Mouse (Mus musculus) cerebellum, adult 9-11 months (tissue): ENCODE measurements around the gene Fgd6.

Experiments
- DNase-seq: peaks from one replicate; pipeline ENCODE4 v3.0.0; 2022

Gene Fgd6

DNA sequence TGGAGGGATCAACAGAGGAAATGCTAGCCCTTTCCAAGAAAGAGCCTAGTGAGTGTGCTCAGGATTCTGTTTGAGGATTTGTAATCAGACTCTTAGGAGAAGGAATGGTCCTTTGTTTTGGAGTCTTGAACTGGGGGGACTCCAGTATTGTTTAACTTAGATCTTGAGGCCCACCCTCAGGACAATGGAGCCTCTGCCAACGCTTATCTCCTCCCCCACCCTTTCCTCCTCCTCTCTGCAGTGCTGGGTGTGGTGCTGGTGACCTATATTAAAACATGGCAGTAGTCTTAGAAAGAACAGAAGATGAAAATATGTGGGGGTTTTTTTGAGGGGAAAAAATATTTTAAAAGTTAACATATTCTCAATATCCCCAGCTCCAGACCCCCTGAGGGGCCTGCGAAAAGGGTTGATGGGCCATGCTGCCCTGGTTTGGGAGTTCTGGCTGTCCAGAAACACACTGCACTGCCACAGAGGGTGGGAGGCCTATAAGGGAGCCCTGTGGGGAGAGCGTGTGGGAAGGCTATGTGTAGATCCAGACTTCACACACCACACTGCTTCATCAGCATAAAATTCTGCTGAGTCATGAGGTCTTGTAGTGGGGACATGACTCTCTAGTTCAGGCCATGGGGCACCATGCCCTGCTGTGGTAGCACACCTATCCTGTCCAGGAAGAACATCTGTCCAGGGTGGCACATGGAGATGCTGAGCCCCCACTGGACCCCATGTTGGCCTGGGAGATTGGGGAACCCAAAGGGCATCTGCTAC is 61.5 kb downstream of the Fgd6 start:
- no peak for DNase-seq

DNA sequence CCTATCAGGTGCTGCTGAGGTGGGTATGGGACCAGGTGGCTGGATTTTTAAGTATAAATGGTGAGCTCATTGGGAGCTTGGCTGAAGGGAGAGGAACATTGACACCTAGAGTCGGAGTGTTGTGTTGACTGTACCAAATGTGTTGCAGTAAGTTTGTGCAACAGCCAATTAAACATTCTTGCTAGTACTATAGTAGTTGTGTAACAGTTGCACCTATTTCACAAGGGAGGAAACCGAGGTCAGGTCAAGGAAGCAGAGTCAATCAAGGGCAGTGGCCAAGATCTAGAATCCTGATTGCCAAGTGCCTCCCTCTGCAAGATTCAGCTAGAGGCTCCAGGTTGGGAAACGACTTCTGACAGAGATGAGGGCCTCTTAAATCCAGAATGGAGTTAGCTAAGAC is 62.3 kb downstream of the Fgd6 start:
- DNase-seq: no peak

GRCm38 (mm10) chr10:94105498-94105897 is 69.7 kb downstream of the Fgd6 start:
- DNase-seq: no peak

- no peak for DNase-seq
These were observed 71.4 kb downstream of the Fgd6 start for GRCm38 (mm10) chr10:94107168-94107567.

DNA sequence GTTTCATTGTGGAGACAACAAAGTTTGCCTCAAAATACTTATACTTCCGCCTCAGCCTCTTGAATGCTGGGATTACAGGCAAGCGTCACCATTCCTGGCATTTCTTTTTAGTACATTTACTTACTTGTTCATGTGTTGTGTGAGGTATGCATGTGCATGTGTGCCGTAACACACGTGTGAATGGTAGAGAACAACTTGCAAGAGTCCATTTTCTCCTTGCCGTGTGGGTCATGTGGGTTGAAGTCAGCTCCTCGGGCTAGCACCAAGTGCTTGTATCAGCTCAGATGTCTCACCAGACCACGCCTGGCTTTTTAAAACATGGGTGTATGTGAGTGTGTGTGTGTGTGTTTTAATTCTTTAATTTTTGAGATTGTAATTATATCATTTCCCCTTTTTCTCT is 71.8 kb downstream of the Fgd6 start:
- DNase-seq: no peak

GRCm38 (mm10) chr10:94108791-94109190 is 73.0 kb downstream of the Fgd6 start:
- DNase-seq: no peak

- no peak for DNase-seq
These were observed 75.3 kb downstream of the Fgd6 start for GRCm38 (mm10) chr10:94110834-94111754.

DNA sequence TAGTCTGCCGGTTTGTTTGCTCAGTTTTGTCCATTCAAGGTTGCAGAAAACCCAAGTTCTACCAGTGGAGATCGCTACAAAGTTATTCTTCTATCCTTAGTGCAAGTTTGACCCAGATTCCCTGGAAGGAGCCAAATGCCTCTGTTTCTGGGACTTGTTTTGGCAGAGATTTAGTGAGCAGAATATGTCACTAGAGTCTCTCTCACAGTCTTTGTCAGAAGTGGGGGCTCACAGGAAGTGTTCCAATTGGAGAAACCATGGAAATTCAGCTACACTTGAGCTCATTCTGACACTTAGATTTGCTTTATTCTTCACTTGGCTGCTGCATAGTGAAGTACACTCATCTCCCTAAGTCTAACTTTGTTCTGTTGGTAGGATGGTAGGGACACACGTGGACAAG is 76.4 kb downstream of the Fgd6 start:
- DNase-seq: no peak

DNA sequence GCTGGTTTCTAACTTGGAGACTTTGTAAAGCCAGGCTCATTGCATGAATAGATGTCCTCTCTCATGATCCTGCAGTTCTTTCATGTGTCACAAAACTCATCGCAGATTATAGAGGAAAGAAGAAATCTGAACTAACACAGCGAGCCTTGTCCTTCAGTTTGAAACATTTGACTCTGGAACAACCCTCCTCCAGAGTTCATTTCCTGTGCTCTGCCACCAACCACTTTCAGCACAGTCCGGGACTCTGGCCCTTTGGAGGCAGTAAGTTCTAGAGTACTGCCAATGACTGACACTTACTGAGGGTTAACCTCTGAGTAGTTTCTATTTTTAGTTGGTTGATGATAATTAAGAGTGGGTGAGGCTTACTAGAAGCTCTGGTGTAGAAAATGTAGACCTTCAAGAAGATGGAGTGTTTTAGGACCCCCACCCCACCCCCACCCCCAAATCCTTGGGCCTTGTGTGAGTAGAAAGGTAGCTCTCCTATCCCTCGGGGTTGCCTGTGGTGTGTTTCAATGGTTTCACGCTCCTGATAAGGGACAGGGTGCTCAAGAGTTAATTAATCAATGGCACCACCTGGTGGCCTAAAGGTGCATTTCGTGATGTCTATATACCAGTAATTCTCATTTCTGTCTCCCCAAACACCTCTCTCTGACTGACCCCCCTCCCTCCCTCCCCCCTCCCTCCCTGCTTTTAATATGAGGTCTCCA is 80.2 kb downstream of the Fgd6 start:
- peak; percentile 81 for DNase-seq

DNA sequence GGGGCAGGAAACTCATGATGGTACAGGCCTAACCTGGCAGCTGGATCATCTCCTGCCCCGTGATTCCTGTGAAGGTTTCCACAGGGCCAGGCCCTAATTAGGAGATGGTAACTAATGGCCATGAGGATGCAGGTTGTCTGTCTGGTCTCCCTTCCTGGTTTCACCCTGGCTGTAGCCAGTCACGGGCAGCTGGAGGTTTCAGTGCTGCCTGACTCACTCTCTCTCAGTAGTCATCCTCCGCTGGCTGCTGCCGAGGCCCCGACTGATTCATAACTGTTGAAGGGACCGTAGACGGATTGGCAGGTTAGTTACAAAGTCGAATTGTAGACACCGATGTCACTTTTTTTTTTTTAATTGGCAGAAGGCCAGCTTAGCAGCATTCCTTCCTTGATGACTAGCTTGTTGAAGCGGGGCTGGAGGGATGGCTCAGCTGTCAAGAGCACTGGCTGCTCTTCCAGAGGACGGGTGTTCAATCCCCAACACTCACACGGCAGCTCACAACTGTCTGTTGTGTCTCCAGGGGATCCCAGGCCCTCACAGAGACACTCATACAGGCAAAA is 81.1 kb downstream of the Fgd6 start:
- peak; percentile 22 for DNase-seq

DNA sequence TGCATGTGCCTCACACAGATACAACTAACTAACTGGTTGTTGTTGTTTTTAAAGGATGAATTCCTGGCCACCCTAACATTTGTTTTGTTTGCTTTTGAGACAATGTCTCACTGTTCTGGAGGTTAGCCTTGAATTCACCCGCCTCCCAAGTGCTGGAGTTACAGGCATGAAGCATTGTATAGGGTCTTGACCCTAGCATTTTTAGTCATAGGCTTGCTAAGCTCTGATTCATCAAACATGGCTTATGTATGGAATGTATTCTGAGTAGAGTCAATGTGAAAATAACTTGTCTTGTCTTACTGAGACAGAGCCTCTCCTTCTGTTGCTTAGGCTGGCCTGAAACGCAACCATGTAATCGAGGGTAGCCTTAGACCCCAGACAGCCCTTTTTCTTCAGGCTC is 82.1 kb downstream of the Fgd6 start:
- DNase-seq: no peak

GRCm38 (mm10) chr10:94118993-94119392 is 83.2 kb downstream of the Fgd6 start:
- no peak for DNase-seq

DNA sequence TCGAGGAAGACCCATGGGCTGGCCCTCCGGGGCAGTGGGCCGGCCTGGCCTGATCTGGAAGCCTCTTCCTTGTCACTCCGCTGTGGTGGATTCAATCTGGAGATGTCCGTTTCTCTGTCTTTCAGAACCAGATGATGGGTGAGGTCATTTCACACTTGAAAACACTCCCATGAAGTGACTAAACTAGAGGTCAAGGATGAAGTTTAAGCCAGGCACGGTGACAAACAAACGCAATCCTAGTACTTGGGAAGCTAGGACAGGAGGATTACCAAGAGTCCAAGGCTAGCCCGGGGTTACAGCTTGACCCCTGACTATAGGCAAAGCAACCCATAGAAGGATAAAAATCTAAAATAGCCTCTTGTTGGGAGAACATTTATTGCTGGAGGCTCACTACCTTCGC is 84.9 kb downstream of the Fgd6 start:
- DNase-seq: no peak

GRCm38 (mm10) chr10:94122595-94122994 is 86.8 kb downstream of the Fgd6 start:
- DNase-seq: no peak

- DNase-seq: no peak
These were observed 87.8 kb downstream of the Fgd6 start for GRCm38 (mm10) chr10:94123581-94123980.

- DNase-seq: no peak
These were observed 88.6 kb downstream of the Fgd6 start for GRCm38 (mm10) chr10:94124376-94124775.

- peak; percentile 96 for DNase-seq
These were observed 93.9 kb downstream of the Fgd6 start for GRCm38 (mm10) chr10:94129680-94130119.

- peak; percentile 71 for DNase-seq
These were observed 97.3 kb downstream of the Fgd6 start for GRCm38 (mm10) chr10:94133081-94133480.

DNA sequence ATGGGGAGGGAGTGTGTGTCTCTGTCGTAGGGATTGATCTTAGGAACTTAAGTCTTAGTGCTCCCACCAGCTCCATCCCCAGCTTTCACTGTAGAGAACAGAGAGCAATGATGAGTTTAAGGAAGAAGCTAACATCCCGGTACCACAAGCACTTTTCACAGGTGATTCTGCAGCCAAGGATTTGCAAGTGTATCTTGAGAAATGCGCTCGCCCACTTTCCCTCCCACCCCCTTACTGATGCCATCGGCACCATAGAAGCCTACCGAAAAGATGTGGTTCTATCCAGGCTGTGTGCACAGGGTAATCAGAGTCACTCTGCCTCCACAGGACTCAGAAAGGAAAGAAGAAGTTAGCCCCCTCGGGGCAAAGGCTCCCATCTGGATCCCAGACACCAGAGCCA is 97.9 kb downstream of the Fgd6 start:
- no peak for DNase-seq

DNA sequence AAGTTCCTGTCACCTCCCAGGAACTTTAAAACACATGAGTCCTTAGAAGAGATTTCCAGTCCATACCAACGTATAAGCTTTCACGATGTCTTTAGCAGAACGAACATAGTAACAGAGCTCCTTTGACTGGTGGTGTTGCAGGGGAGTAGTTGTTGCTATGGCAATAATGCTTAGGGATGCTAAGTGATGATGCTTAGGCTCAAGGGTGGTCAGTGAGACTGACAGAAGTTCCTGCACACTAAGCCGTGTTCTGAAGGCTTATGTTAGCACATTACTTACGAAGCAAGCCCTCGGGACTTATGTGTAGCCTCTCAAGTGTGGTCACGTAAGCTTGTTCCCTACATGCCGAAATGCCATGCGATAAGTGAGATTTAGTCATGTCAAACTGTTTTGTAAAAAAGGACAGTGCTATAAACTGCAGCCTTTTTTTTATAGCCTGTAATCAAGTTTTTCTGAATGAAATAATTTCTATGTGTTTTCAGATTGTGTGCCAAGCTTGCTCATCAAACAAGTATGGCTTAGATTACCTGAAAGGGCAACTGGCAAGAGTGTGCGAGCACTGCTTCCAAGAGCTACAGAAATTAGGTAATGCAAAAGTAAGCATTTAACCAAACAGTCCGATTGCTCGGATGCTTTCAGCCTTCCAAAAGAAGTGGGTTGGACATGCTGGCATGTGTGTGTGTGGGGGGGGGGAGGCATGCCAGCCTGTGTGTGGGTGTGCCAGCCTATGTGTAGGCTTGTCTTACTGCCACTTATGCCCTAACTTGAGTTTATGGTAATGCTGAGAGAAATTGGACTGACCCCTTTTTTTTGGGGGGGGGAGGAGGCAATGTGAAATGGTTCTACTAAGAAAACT is 99.0 kb downstream of the Fgd6 start:
- no peak for DNase-seq

DNA sequence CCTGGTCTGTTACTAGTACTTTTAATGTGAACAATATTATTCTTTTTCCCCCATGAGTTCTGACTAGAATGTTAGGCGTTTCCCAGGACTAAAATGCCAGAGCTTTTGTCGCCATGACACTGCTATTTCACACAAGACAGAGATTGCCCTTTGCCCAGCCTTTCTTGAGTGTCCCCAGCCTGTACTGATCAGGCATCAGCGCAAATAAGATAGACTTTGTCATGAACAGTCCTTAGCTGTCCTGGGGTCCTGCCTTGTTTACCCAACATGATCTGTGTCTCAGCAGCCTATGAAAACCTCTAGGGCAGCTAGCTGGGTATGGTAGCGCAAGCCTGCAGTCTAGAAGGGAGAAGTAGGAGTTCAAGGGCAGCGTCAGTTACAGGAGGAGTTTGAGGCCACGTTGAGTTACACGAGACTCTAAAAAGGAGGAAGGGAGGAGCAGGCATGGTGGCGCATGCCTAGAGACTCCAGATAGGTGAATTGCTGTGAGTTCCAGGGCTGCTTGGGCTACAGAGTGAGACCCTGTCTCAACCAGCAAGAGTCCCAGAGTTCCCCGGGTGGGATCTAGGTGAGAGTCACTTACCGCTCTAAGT is 103.2 kb downstream of the Fgd6 start:
- no peak for DNase-seq
